Mouse (Mus musculus): ENCODE results near the gene Gmeb1.
"Not testable (repeated sequence)": the region's sequence is repeated elsewhere in the genome, so short reads cannot be mapped to it uniquely, and the experiment has no call there.

Gmeb1 gene

DNA sequence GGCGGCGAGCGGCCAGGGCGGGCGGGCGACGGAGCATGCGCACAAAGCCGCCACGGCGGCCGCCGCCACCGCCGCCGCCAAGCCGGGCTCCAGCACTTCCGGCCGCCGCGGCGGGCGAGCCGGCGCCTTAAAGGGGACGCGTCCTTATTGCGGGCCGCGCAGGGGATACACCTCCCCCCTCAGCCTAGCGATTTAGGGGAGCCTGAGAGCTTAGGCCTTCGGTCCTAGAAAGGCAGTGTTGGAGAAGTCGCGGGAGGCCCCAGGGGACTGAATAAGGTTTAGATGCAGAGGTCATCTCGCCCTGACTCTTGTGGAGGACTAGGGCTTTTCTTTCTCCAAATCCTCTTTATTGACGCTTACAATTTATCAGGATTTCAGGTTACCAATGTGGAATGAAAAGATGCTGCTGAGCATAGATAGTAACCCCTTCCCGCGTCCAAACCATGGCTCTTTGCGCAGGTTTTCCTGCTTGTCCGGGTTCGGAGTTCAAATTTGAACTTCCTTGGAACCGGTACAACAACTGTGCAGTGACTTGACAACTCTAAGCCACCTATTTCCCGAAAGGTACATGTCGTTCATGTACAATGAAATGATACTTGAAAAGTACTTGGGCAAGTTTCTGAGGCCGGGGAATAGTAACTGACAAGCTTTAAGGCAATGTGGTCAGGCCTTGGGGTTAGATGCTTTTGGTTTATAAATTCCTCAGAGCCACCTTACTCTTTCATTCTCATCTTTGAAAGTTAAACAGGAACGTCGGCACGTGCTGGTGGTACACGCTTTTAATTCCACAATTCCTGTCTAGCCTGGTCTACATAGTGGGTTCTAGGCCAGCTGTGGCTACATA lies at the start of gene Gmeb1:
Gene Gmeb1 (minus strand): TSS at position 89 of the 844 bp plus-strand sequence.
- DNase-seq, result peak; percentile 56 to 74

DNA sequence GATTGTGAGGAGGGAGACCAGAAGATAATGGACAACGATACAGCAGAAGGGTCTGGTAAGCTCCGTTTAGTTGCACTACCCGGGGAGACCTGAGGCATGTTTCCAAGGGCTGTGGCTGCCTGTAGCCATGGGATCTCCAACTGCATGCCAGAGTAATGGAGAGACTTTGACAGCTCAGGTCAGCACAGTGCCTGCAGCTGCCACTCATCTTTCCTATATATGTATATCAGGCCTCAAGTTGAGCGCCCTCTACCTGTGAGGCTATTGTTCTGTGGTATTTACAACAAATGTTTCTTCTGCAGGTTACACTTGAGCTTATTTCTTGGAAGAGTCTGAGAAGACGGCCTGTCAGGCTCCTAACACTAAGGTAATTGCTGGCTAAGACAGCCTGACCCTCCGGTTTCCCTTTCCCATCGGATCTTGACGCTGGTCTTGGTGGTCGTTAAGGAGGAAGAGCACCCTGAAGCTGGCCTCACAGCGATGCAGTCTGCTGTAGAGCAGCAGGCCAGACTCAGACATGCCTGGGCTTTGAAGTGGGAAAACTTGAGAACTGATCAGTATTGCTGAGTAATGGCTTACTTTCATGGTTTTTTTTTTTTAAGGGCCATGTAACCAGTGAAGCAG lies 48.6 kb upstream of the Gmeb1 start:
- DNase-seq, result peak; percentile 21 to 50

DNA sequence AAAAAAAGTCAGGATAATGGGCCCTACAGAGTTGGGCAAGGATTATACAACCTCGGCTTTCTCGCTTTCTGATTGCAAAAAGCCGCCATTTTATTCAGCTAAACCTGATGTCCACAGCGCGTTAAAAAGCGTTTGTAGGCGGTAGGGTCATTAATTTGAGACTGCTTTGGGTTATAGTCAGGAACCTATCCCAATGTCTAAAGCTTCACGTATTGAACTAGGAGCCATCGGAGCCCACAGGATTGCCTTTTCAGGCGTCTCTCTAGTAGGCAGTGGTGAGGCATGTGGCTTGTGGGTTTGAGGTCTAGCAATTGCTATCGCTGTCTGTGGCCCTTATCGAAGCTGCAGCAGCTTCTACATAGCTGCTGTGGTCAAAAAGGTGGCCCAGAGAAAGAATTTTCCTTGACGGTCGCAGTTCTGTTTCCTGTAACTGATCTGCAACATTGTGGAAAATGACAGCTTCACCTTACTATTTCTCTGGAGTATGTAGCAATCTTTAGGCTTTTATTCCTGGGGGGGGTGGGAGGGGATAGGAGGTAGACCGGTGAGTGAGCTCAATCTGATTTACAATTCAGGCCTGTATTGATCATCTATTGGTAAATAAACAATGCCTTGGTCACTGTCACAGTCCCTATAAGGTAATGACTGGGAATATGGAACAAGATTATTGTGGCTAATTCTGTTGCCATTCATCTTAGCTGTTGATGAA lies 47.9 kb upstream of the Gmeb1 start:
- DNase-seq, result no peak

GRCm38 (mm10) chr4:132308437-132309139 lies 47.2 kb upstream of the Gmeb1 start:
- DNase-seq, result peak; percentile 83 to 86

DNA sequence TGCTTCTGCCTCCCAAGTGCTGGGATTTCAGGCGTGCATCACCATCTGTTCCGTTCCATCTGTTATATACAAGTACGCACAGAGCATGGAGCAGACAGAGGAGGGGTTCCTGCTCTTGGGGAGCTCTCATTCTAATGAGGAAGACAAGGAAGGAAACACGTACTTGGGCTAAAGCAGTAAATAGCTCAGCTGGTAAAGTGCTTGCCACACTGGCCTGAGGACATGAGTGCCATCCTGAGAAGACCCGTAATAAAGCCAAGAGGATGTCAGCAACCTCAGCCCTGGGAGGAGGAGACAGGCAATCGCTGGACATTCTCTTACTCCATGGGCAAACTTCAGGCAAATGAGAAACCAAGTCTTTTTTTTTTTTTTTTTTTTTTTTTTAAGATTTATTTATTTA lies 44.6 kb upstream of the Gmeb1 start:
- no peak for DNase-seq

DNA sequence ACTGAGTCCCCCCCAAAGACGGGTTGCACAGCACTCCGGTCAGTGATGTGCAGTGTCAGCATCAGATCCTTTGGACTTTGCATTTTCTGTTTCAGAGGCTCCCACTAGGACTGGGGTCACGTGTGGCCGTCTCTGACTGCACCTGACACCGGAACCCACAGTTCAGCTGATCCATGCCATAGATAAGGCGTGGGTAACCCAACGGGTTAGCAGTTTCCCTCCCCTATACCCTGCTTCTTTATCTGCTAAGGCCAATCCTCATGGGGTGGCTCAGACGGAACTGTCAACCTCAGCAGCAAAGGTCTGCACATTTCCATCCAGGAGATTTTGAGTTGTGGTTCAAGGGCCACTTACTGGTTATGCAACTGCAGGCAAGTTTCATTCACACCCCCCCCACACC lies 43.9 kb upstream of the Gmeb1 start:
- DNase-seq, result no peak

- DNase-seq, result not testable (repeated sequence)
Measured at GRCm38 (mm10) chr4:132303484-132303883, 42.1 kb upstream of the Gmeb1 start.

DNA sequence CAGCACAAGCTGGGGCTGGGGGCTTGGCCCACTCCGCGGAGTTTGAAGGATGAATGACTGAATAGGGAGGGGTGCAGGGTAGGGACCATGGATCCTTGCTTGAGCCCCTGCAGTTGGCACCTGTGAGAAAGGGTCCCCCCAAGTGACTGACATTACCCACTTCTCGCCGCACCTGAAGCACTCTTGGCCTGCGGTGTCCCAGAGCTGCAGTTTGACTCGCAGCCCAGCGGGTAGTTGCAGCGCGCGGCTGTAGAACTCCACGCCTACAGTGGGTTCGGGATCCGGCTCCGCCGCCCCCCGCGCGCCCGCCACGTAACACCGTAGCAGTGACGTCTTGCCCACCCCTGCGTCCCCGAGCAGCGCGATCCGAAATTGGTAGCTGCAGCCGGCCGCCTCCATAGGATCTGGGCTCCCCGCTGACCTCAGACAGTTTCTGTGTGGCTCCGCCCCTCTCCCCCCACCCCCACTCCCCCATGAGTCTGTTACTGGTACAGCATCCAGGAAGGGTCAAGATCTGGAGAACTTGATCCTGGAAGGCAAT lies 41.6 kb upstream of the Gmeb1 start, which contains the start of gene Rab42:
Gene Rab42 (minus strand): TSS at position 447 of the 541 bp plus-strand sequence.
- DNase-seq, result peak; percentile 42 to 43

- DNase-seq, result no peak
Measured at GRCm38 (mm10) chr4:132301965-132302938, 40.9 kb upstream of the Gmeb1 start.

GRCm38 (mm10) chr4:132301486-132301885 lies 40.1 kb upstream of the Gmeb1 start:
- DNase-seq, result no peak

- DNase-seq, result no peak
Measured at GRCm38 (mm10) chr4:132299849-132300248, 38.4 kb upstream of the Gmeb1 start.

DNA sequence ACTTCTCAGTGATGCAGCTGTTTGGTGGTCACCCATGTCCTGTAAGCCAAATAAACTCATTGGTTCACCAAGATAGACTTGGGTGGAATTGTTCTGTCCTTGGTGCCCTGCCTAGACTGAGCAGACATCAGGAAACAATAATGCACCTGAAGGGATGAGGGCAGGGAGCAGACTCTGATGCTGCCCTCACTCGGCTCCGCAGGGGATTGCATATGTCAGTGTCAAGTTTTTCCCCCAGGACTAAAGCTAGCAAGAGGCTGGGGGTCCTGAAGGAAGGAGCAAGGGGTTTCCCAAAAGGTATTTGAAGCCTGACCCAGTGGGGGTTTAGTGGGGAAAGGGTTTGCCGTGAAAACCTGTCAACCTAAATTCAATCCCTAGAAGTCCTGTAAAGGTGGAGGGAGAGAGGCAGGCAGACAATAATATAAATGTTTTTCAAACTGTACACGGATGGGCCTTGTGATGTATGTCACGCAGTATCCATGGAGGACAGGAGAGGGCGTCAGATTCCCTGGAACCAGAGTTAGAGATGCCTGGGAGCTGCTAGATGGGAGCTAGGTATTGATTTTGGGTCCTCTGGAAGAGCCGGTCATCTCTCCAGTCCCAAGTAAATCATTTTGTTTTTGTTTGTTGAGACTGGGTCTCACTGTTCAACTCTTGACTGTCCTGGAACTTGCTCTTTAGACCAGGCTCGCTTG lies 34.4 kb upstream of the Gmeb1 start:
- DNase-seq, result no peak

- no peak for DNase-seq
Measured at GRCm38 (mm10) chr4:132293682-132294240, 32.4 kb upstream of the Gmeb1 start.

DNA sequence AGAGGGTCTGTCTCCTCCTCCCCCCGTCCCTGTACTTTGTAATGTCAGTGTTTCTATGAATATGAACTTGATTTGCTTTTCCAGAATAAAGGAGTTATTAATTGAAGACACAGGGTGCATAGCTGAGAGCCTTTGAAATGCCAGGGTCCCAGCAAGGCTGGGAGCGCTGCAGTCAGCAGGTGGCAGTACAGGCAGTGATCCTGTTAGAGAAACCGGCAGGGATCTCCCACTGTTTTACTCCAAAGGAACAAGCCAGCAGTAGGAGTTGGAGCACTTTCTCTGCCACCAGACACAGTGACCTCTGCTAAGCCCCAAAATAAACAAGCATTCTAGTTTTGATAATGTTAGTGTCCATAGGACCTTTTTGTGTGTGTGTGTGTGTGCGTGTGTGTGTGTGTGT lies 31.6 kb upstream of the Gmeb1 start:
- no peak for DNase-seq

GRCm38 (mm10) chr4:132291624-132292335 lies 30.4 kb upstream of the Gmeb1 start:
- DNase-seq, result no peak

GRCm38 (mm10) chr4:132291056-132291455 lies 29.7 kb upstream of the Gmeb1 start:
- no peak for DNase-seq

DNA sequence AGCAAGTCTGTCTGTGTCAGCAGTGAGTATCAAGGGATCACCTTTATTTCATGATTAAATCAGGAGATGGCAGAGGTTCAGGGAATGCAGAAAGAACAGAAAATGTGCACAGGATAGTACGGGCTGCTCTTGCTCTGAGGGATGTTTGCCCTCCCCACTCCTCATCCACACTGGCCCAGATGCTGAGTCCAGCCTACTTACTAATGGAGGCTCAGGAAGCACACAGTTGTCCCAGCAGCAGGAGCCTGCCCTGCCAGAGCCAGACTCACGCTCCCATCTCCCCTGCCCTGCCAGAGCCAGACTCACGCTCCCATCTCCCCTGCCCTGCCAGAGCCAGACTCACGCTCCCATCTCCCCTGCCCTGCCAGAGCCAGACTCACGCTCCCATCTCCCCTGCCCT lies 27.4 kb upstream of the Gmeb1 start:
- DNase-seq, result not testable (repeated sequence)

GRCm38 (mm10) chr4:132275949-132276348 lies 14.5 kb upstream of the Gmeb1 start:
- DNase-seq, result no peak

DNA sequence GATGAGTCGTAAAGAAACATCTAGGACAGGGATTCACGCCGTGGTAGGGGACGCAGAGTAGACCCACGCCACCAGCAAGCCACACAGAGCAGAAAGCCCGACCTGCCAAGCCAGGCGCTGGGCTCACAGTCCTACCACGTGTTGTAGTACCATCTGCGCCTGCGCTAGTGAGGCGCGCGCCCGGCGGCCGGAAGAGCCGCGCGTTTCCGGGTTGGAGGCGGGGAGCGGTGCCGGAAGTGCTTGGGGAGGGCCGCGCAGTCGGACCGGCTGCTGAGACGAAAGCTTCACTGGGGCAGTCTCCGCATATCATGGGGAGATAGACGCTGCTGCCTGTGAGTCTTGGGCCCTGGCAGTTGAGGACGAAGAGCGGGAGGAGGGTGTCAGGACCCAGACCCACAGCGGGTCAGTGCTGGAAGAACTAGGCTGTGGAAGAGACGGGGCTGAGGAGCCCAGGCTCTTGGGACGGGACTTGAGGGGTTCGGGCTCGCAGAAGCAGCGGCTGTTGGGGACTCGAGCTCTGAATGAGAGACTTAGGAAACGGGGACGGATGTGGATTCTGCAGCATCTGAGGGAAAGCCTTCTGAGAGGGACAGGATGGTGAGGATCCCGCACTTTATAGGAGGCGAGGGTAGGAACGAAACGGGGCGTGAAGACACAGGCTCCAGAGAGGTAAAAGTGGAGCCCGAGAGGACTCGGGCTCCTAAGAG lies 12.9 kb upstream of the Gmeb1 start, which contains the start of gene Taf12:
Gene Taf12 (plus strand): TSS at position 220 of the 707 bp plus-strand sequence.
- DNase-seq, result peak; percentile 87 to 89

Measured in thymus, adult 18-20 months (tissue).